Mouse (Mus musculus): ENCODE measurements around the gene Fam168a. TPM values are rescaled to one million over a fixed set of nuclear protein-coding genes. Genes with fewer than 3 reads are reported as not detected.

The Fam168a gene
- polyA plus RNA-seq, 1 experiment from 2014 or later = 5.4 TPM

- Histone ChIP-seq H3K27ac (peak overlapping the region; percentile 61), H3K9ac (peak overlapping the region; percentile 22; the same call in 1 of the 2 replicates), H3K4me2 (peak overlapping the region; percentile 22)
These were observed 79.6 kb downstream of the Fam168a start for GRCm38 (mm10) chr7:100786078-100786477.

GRCm38 (mm10) chr7:100788291-100788690 is 81.9 kb downstream of the Fam168a start:
- DNase-seq (no peak), ATAC-seq (ENCODE audit: low read depth) (no peak)
- WGBS (ENCODE audit: insufficient replicate concordance) = 75% methylated on average over 1 of the region's 1 CpGs
- Histone ChIP-seq H3K4me3 (replicated peaks) (no peak overlapping the region), H3K36me3 (no peaks in the 10 kb centered on the region), H3K9ac (no peak overlapping the region), H3K4me2 (no peak overlapping the region), H3K4me1 (replicated peaks) (peaks cover 49% of the 10 kb centered on the region), H3K27ac (0 out of 2 replicates have a peak overlapping the region, but pooled peaks have one; percentile 19), H3K27me3 (no peaks in the 10 kb centered on the region), H3K9me3 (replicated peaks) (no peaks in the 10 kb centered on the region)

More at GRCm38 (mm10) chr7:100786078-100786477, 79.6 kb downstream of the Fam168a start:
- H3K27me3 ChIP-seq = no peaks in the 10 kb centered on the region
- H3K4me3 ChIP-seq (replicated peaks) = no peak overlapping the region
- WGBS (ENCODE audit: insufficient replicate concordance) = 15% methylated on average over 1 of the region's 1 CpGs
- no peaks in the 10 kb centered on the region for H3K36me3 ChIP-seq
- ATAC-seq (ENCODE audit: low read depth) (peak; percentile 91), DNase-seq (peak; percentile 47)
- H3K4me1 ChIP-seq (replicated peaks) = peaks cover 54% of the 10 kb centered on the region
- no peaks in the 10 kb centered on the region for H3K9me3 ChIP-seq (replicated peaks)

- Histone ChIP-seq H3K9ac (no peak overlapping the region), H3K27ac (no peak overlapping the region), H3K27me3 (no peaks in the 10 kb centered on the region), H3K4me3 (replicated peaks) (no peak overlapping the region), H3K4me1 (replicated peaks) (peaks cover 7% of the 10 kb centered on the region; the same call in 1 of the 2 replicates), H3K4me2 (no peak overlapping the region), H3K9me3 (replicated peaks) (no peaks in the 10 kb centered on the region), H3K36me3 (no peaks in the 10 kb centered on the region)
- ATAC-seq (ENCODE audit: low read depth) (peak; percentile 51; the same call in 1 of the 2 replicates), DNase-seq (no peak)
- 33% methylated on average over 3 of the region's 3 CpGs for WGBS (ENCODE audit: insufficient replicate concordance)
These were observed 92.4 kb downstream of the Fam168a start for GRCm38 (mm10) chr7:100798810-100799209.

GRCm38 (mm10) chr7:100805391-100805790 is 99.0 kb downstream of the Fam168a start:
- no peak for DNase-seq
- ATAC-seq (ENCODE audit: low read depth) = no peak
- 60% methylated on average over 2 of the region's 2 CpGs for WGBS (ENCODE audit: insufficient replicate concordance)

GRCm38 (mm10) chr7:100811912-100812311 is 105.5 kb downstream of the Fam168a start:
- no peak overlapping the region for H3K27ac ChIP-seq
- no peaks in the 10 kb centered on the region for H3K27me3 ChIP-seq
- DNase-seq (no peak), ATAC-seq (ENCODE audit: low read depth) (no peak)
- H3K4me2 ChIP-seq = no peak overlapping the region
- no peaks in the 10 kb centered on the region for H3K36me3 ChIP-seq
- no peak overlapping the region for H3K9ac ChIP-seq
- WGBS (ENCODE audit: insufficient replicate concordance) = 67% methylated on average over 5 of the region's 5 CpGs
- H3K9me3 ChIP-seq (replicated peaks) = no peaks in the 10 kb centered on the region
- no peak overlapping the region for H3K4me3 ChIP-seq (replicated peaks)
- H3K4me1 ChIP-seq (replicated peaks) = 0 out of 2 replicates have a peak, but pooled peaks cover 2% of the 10 kb centered on the region

More at GRCm38 (mm10) chr7:100805391-100805790, 99.0 kb downstream of the Fam168a start:
- Histone ChIP-seq H3K27me3 (no peaks in the 10 kb centered on the region), H3K4me2 (no peak overlapping the region), H3K9ac (no peak overlapping the region), H3K36me3 (no peaks in the 10 kb centered on the region), H3K4me3 (replicated peaks) (no peak overlapping the region), H3K4me1 (replicated peaks) (0 out of 2 replicates have a peak, but pooled peaks cover 3% of the 10 kb centered on the region), H3K9me3 (replicated peaks) (no peaks in the 10 kb centered on the region), H3K27ac (no peak overlapping the region)

GRCm38 (mm10) chr7:100812641-100813040 is 106.2 kb downstream of the Fam168a start:
- H3K9ac ChIP-seq = no peak overlapping the region
- H3K4me3 ChIP-seq (replicated peaks) = no peak overlapping the region
- H3K27ac ChIP-seq = no peak overlapping the region
- no peaks in the 10 kb centered on the region for H3K27me3 ChIP-seq
- H3K4me1 ChIP-seq (replicated peaks) = peaks cover 8% of the 10 kb centered on the region; the same call in 1 of the 2 replicates
- no peak overlapping the region for H3K4me2 ChIP-seq
- no peaks in the 10 kb centered on the region for H3K9me3 ChIP-seq (replicated peaks)
- no peaks in the 10 kb centered on the region for H3K36me3 ChIP-seq
- 72% methylated on average over 5 of the region's 5 CpGs for WGBS (ENCODE audit: insufficient replicate concordance)
- ATAC-seq (ENCODE audit: low read depth) = no peak
- DNase-seq = no peak

GRCm38 (mm10) chr7:100815900-100816570 is 109.6 kb downstream of the Fam168a start:
- H3K9me3 ChIP-seq (replicated peaks) = no peaks in the 10 kb centered on the region
- 72% methylated on average over 8 of the region's 8 CpGs for WGBS (ENCODE audit: insufficient replicate concordance)
- no peak overlapping the region for H3K27ac ChIP-seq
- H3K4me3 ChIP-seq (replicated peaks) = no peak overlapping the region
- DNase-seq (no peak), ATAC-seq (ENCODE audit: low read depth) (no peak)
- H3K9ac ChIP-seq = no peak overlapping the region
- no peak overlapping the region for H3K4me2 ChIP-seq
- H3K27me3 ChIP-seq = no peaks in the 10 kb centered on the region
- H3K36me3 ChIP-seq = no peaks in the 10 kb centered on the region
- H3K4me1 ChIP-seq (replicated peaks) = peaks cover 8% of the 10 kb centered on the region; the same call in 1 of the 2 replicates

- no peaks in the 10 kb centered on the region for H3K36me3 ChIP-seq
- 56% methylated on average over 6 of the region's 6 CpGs for WGBS (ENCODE audit: insufficient replicate concordance)
- no peaks in the 10 kb centered on the region for H3K9me3 ChIP-seq (replicated peaks)
- H3K4me1 ChIP-seq (replicated peaks) = peaks cover 8% of the 10 kb centered on the region; the same call in 1 of the 2 replicates
- no peak overlapping the region for H3K4me2 ChIP-seq
- ATAC-seq (ENCODE audit: low read depth) (no peak), DNase-seq (no peak)
- H3K9ac ChIP-seq = no peak overlapping the region
- no peak overlapping the region for H3K4me3 ChIP-seq (replicated peaks)
- H3K27ac ChIP-seq = no peak overlapping the region
- no peaks in the 10 kb centered on the region for H3K27me3 ChIP-seq
These were observed 110.5 kb downstream of the Fam168a start for GRCm38 (mm10) chr7:100816759-100817441.

- Histone ChIP-seq H3K4me2 (no peak overlapping the region), H3K27me3 (no peaks in the 10 kb centered on the region), H3K36me3 (no peaks in the 10 kb centered on the region), H3K4me1 (replicated peaks) (peaks cover 8% of the 10 kb centered on the region; the same call in 1 of the 2 replicates), H3K9ac (no peak overlapping the region), H3K27ac (no peak overlapping the region), H3K9me3 (replicated peaks) (no peaks in the 10 kb centered on the region), H3K4me3 (replicated peaks) (no peak overlapping the region)
- ATAC-seq (ENCODE audit: low read depth) (no peak), DNase-seq (no peak)
- WGBS (ENCODE audit: insufficient replicate concordance) = 66% methylated on average over 2 of the region's 2 CpGs
These were observed 111.0 kb downstream of the Fam168a start for GRCm38 (mm10) chr7:100817442-100817760.

GRCm38 (mm10) chr7:100818401-100819064 is 112.1 kb downstream of the Fam168a start:
- H3K36me3 ChIP-seq = no peaks in the 10 kb centered on the region
- H3K27me3 ChIP-seq = no peaks in the 10 kb centered on the region
- no peak overlapping the region for H3K4me3 ChIP-seq (replicated peaks)
- no peak overlapping the region for H3K4me2 ChIP-seq
- H3K9ac ChIP-seq = no peak overlapping the region
- 68% methylated on average over 4 of the region's 4 CpGs for WGBS (ENCODE audit: insufficient replicate concordance)
- no peak overlapping the region for H3K27ac ChIP-seq
- H3K9me3 ChIP-seq (replicated peaks) = no peaks in the 10 kb centered on the region
- ATAC-seq (ENCODE audit: low read depth) (no peak), DNase-seq (no peak)
- H3K4me1 ChIP-seq (replicated peaks) = peaks cover 8% of the 10 kb centered on the region; the same call in 1 of the 2 replicates

- Histone ChIP-seq H3K36me3 (no peaks in the 10 kb centered on the region), H3K27ac (no peak overlapping the region), H3K27me3 (no peaks in the 10 kb centered on the region), H3K4me3 (replicated peaks) (no peak overlapping the region), H3K4me1 (replicated peaks) (peaks cover 6% of the 10 kb centered on the region; the same call in 1 of the 2 replicates), H3K9ac (no peak overlapping the region), H3K4me2 (no peak overlapping the region), H3K9me3 (replicated peaks) (no peaks in the 10 kb centered on the region)
- WGBS (ENCODE audit: insufficient replicate concordance) = 77% methylated on average over 3 of the region's 3 CpGs
- DNase-seq = no peak
- ATAC-seq (ENCODE audit: low read depth) = no peak
These were observed 118.2 kb downstream of the Fam168a start for GRCm38 (mm10) chr7:100824661-100825060.

All from liver, embryonic 13.5 days (tissue).